Mouse (Mus musculus): Measurements from ENCODE around the gene Galk1.

DNA sequence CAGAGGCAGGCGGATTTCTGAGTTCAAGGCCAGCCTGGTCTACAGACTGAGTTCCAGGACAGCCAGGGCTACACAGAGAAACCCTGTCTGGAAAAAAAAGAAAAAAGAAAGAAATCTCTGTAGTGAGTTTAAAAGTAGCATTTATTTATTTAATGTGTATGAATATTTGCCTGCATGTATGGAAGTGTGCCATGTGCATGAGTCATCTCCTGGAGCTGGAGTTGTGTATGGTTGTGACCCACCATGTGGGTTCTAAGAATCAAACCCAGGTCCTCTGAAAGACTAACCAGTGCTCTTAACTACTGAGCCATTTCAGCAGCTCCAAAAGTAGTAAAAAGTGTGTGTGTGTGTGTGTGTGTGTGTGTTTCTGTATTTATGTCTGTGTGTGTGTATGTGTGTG is 30.8 kb upstream of the Galk1 start:
- no peak for TF ChIP-seq CTCF (IDR thresholded peaks at IDR 0.05 in 2 of 3, conservative IDR thresholded peaks at IDR 0.05 in 1 of 3; ENCODE audit: control insufficient read depth in 1 of 3, insufficient read depth in 1 of 3, low read depth in 2 of 3, low read length in 3 of 3, poor library complexity in 1 of 3, severe bottlenecking in 1 of 3)
- no peak for TF ChIP-seq KAT2A (conservative IDR thresholded peaks at IDR 0.05; ENCODE audit: low read depth, low read length)
- TF ChIP-seq ZNF384 (IDR thresholded peaks at IDR 0.05; ENCODE audit: low read depth, low read length) = no peak
- TF ChIP-seq POLR2A (IDR thresholded peaks at IDR 0.05; ENCODE audit: control insufficient read depth in 1 of 2, insufficient read depth in 1 of 2, low read depth in 1 of 2, low read length in 2 of 2, poor library complexity in 1 of 2) = no peak; a peak in 1 of 4 replicates
- TF ChIP-seq EP300 (IDR thresholded peaks at IDR 0.05; ENCODE audit: low read depth in 1 of 2, low read length in 2 of 2) = no peak
- no peak for TF ChIP-seq TCF12 (IDR thresholded peaks at IDR 0.05; ENCODE audit: low read depth, low read length)
- no peak for TF ChIP-seq CHD2 (IDR thresholded peaks at IDR 0.05; ENCODE audit: low read length)
- no peak for TF ChIP-seq MXI1 (IDR thresholded peaks at IDR 0.05; ENCODE audit: low read depth, low read length)
- no peak for TF ChIP-seq GATA1 (IDR thresholded peaks at IDR 0.05; ENCODE audit: low read depth, low read length)
- TF ChIP-seq TBP (IDR thresholded peaks at IDR 0.05; ENCODE audit: low read depth, low read length) = no peak
- no peak for TF ChIP-seq MAZ (IDR thresholded peaks at IDR 0.05; ENCODE audit: low read depth, low read length)
- TF ChIP-seq NELFE (IDR thresholded peaks at IDR 0.05; ENCODE audit: low read depth, low read length) = no peak
- no peak for TF ChIP-seq MAX (IDR thresholded peaks at IDR 0.05; ENCODE audit: low read length)
